Mouse (Mus musculus): ENCODE data around the gene Plxdc1. TPM values are rescaled to one million over a fixed set of nuclear protein-coding genes. Genes with fewer than 3 reads are reported as not detected.

Plxdc1 gene
- polyA plus RNA-seq, 1 experiment, result 3.6 TPM

DNA sequence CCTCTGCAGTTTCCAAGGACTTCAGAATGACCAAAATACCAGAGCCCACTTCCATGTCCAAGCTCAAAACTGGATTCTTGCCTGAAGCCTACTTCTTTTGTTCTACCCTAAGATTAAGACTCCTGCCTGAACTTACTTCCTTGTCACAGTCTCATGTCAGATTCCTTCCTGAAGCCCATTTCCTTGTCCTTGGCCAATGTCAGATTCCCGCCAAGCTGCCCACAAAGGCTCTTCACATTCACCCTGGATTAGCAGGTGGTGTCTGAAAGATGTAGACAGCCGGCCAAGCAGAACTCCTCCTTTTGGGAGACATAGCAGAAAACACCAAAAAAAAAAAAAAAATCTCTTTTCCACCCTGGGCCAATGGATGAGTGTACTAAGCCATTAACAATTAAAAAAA, 70.8 kb downstream of the Plxdc1 start:
- DNase-seq (ENCODE audit: low spot score), result no peak

GRCm38 (mm10) chr11:97913111-97913510, 73.1 kb downstream of the Plxdc1 start:
- DNase-seq (ENCODE audit: low spot score), result no peak

- no peak for DNase-seq (ENCODE audit: low spot score)
These were observed 77.5 kb downstream of the Plxdc1 start for GRCm38 (mm10) chr11:97908634-97909348.

GRCm38 (mm10) chr11:97907935-97908334, 78.3 kb downstream of the Plxdc1 start:
- no peak for DNase-seq (ENCODE audit: low spot score)

DNA sequence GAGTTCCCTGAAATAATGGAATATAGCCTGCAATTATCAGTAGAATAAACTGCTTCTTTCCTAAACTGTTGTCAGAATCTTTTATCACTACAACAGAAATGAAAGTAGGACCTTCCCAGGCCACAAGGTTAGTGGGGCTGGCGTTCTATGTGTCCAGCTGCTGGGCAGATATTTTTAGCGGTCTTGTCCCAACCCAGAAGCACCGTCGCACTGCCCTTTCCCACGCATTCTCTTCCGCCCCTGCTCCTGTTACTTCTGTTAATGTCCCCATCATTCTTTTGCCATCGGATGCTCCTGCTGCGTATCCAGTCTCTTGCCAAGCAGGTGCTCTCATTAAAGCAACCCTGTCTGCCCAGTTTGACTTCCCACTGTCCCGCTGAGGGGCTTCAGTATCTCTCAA, 79.3 kb downstream of the Plxdc1 start:
- no peak for DNase-seq (ENCODE audit: low spot score)

DNA sequence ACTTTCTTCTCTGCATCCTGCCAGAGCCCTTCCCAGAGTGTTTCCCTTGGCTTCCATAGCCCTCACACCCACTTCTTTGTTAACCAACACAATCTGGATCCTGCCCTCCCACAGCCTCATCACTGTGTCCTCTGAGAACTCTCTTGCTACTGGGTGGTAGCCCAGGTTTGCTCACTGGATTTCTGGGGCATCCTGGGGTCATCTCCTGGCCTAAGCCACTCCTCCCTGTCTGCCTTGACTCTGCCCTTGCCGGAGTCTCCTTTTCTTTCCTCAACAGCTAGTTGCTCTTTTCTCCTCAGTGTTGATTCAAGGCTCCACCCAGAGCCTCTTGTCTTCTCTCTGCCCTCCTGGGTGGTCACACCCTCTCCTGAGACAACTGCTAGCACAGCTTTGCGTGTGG, 80.3 kb downstream of the Plxdc1 start:
- no peak for DNase-seq (ENCODE audit: low spot score)

GRCm38 (mm10) chr11:97905540-97905939, 80.7 kb downstream of the Plxdc1 start:
- no peak for DNase-seq (ENCODE audit: low spot score)

- DNase-seq (ENCODE audit: low spot score), result no peak
These were observed 81.4 kb downstream of the Plxdc1 start for GRCm38 (mm10) chr11:97904801-97905200.

DNA sequence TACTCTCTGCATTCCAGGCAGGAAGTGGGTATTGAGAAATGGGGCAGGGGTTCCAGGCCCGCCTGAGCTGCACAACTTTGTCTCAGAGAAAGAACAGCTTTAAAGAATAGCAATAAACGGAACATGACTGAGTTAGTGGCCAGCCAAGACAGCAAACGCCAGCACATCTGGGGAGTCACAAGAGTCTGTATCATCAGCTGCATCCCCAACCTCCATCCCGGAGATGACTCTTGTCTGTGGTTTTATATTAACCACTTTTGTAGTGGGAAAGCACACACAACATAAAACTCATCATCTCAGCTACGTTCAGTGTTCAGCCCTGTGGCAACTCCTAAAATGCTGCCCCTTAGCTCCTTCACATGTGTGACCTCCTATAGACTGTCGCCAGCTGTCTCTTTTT, 84.4 kb downstream of the Plxdc1 start:
- DNase-seq (ENCODE audit: low spot score), result no peak

GRCm38 (mm10) chr11:97899822-97900221, 86.4 kb downstream of the Plxdc1 start:
- peak; percentile 40 for DNase-seq (ENCODE audit: low spot score)

DNA sequence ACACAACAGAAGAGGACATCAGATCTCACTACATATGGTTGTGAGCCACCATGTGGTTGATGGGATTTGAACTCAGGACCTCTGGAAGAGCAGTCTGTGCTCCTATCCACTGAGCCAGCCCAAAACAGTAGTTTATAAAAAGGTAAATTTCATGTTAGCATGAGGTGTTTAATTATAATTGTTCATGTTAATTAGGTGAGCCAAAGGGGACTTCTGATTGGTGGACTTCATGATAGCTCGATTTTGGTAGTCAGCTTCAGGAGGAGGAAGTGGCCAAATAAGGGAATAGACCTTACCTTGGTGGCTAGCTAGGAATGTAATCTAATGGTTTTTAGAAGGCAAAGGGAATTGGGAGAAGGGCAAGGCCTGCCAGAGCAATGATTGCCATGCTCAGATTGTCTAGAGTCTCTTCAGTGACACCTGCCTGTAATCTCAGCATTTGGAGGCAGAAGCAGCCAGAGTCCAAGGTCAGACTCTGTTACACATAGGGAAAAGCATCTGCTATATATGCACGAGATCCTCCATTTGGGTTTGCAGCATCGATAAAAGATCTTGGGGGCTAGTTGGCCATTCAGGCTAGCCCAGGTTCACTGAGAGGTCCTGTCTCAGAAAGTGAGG, 88.6 kb downstream of the Plxdc1 start:
- no peak for DNase-seq (ENCODE audit: low spot score)

DNA sequence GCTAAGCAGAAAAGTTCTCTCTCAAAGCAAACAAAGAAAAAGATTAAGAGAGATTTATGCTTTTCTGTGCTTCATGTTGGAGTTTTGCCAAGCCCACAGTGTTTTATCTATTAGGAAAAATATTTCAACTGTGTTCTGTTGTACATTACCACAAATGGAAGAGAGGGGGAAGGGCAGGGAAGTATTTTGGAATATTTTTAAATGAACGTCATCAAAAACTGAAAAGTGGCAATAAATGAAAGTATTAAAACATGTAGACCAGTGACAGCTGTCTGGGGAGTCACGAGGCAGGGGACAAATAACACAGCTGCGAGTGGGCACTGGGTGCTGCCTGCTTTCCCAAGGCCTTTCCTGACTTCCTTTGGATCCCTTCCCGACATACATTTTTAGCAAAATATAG, 89.6 kb downstream of the Plxdc1 start:
- no peak for DNase-seq (ENCODE audit: low spot score)

GRCm38 (mm10) chr11:97891821-97892220, 94.4 kb downstream of the Plxdc1 start:
- no peak for DNase-seq (ENCODE audit: low spot score)

GRCm38 (mm10) chr11:97885296-97885915, 100.8 kb downstream of the Plxdc1 start:
- DNase-seq (ENCODE audit: low spot score), result no peak

- DNase-seq (ENCODE audit: low spot score), result no peak
These were observed 101.6 kb downstream of the Plxdc1 start for GRCm38 (mm10) chr11:97884601-97885185.

DNA sequence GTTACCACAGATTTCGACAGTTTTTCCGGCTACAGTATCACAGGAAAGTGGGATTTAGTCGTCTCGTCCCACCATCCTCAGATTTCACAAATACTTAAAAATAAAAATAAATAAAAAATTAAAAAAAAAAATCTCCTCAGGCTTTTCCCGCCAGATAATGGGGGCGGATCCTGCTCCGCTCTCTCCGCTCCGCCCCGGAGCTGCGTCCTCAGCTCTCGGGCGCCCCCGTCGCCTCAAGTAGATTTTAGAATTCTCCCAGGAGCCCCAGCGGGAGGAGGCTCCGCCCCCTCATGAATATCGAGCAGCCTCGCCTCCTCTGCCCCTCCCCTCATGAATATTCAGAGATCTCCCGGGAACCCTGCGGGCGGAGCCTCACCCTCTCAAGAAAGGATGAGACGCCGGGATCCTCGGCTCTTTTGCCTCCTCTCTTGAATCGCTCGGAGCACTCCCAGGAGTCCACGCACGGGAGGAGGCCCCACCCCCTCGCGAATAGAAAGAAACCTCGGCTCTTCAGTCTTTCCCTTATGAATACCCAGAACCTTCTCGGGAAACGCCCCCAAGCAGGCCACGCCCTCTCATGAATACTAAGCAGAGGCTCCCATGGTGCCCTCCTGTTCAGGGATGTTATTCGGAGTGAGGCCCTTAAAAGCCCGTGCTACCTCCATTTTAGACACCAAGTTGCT, 102.2 kb downstream of the Plxdc1 start, which contains the start of gene Fbxo47:
Gene Fbxo47 (minus strand): TSS at position 237 of the 683 bp plus-strand sequence.
- DNase-seq (ENCODE audit: low spot score), result peak; percentile 80

DNA sequence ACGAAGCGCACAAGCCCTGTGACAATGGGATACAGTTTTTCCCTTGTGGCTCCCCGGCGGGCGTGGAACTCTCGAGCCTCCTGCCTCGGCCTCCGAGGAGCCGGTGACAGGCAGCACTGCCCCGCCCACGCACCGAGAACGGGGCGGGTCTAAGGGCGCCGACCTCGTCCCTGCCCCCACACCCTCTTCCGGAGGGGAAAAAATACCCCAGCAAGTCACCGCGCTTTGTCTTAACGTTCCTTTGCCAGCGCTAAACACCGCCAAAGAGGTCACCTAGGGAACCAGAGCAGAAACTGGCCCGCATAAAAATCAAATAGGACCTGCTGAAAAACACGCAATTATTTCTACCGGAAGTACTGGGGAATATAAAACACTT, 102.7 kb downstream of the Plxdc1 start:
- DNase-seq (ENCODE audit: low spot score), result peak; percentile 52

DNA sequence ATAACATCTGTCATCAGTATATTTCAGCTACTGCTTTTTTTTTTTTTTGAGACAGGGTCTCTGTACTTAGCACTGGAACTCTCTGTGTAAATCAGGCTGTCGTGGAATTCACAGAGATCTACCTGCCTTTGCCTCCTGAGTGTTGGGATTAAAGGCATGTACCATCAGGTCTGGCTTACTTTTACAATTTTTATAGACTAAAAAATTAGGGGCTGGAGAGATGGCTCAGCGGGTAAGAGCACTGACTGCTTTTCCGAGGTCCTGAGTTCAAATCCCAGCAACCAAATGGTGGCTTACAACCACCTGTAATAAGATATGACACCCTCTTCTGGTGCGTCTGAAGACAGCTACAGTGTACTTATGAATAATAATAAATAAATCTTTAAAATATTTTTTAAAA, 105.9 kb downstream of the Plxdc1 start:
- DNase-seq (ENCODE audit: low spot score), result no peak

DNA sequence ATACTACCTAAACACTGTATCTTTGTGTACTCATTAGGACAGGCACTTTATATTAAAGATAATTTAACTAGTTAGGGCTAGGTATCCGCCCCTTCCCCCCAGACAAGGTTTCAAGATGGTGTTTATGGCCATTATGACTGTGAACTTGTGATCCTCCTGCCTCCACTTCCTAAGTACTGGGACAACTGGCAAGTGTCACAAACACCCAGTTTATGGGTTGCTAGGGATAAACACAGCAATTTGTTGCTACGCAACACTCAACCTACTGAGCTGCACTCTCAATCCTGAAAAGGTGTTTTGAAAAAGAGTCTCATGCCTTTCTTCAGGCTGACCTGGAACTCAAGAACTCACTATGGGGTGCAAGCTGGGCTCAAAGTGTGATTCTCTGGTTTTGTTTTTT, 108.9 kb downstream of the Plxdc1 start:
- no peak for DNase-seq (ENCODE audit: low spot score)

- DNase-seq (ENCODE audit: low spot score), result no peak
These were observed 111.8 kb downstream of the Plxdc1 start for GRCm38 (mm10) chr11:97874396-97874795.
